Mouse (Mus musculus) testis, adult 2 months (tissue): ENCODE measurements around the gene Zmat5.

Experiments
- CTCF ChIP-seq: fragments of 200-500 bp; IDR thresholded peaks from 2 replicates; pipeline ENCODE4 v1.5.1; 2012; ENCODE audit warnings: low read depth, mild to moderate bottlenecking, inconsistent platforms, low read length, moderate library complexity; ENCODE audit not compliant: control insufficient read depth, insufficient read depth, insufficient replicate concordance
- POLR2A ChIP-seq: fragments of 200-500 bp; IDR thresholded peaks from 2 replicates; pipeline ENCODE4 v1.6.1; 2012; ENCODE audit warnings: low read depth, mild to moderate bottlenecking, inconsistent platforms, low read length, moderate library complexity; ENCODE audit not compliant: control insufficient read depth

- no peak for TF ChIP-seq CTCF
- no peak for TF ChIP-seq POLR2A
Observed at GRCm38 (mm10) chr11:4659818-4660217, 44.7 kb upstream of the Zmat5 start.
